Comparison of ENCODE assay signal across 17 mouse cellular contexts in the genomic region with DNA sequence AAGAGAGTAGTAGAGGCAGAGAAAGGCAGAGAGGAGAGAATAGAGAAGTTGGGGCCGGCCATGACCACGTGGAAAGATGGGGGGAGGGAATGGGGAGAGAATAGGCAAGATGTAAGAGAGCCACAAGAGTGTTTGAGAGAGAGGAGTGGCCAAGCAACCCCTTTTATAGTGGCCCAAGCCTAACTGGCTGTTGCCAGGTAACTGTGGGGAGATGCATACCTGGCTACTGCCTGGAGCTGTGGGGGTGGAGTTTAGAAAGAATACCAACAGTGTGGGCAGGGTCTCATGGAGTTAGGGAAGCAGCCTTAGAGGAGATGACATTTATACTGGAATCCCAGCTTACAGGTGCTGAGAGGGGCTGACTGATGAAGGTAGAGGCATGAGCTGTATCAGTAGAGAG. TPM values are rescaled to one million over a fixed set of nuclear protein-coding genes. Genes with fewer than 3 reads are reported as not detected.
"Had no signal": no experiment of that assay in that cellular context is flagged by ENCODE, and none has a peak within 500 bp of the region (broad histone marks: within the 10 kb centered on the region; RNA-seq: fewer than 3 reads in every experiment).

No protein-coding gene starts in this region.

- H3K36me3 ChIP-seq: intestine, embryonic 15.5 days; kidney, embryonic 15.5 days; limb, embryonic 13.5 days; midbrain, embryonic 13.5 days; neural tube, embryonic 12.5 days had no signal

- H3K4me1 ChIP-seq: intestine, embryonic 15.5 days; kidney, embryonic 15.5 days; limb, embryonic 13.5 days; midbrain, embryonic 13.5 days; neural tube, embryonic 12.5 days had no signal

- ATAC-seq: intestine, embryonic 15.5 days; midbrain, embryonic 13.5 days had no signal

- DNase-seq: kidney, adult 2 months; kidney, postnatal 14 days; left cerebral cortex, postnatal 4 days; retina, postnatal 1 day; right cerebral cortex, postnatal 4 days; spleen, adult 18-20 months; thymus, adult 18-20 months; thymus, postnatal 25 days had no signal

- H3K27me3 ChIP-seq: intestine, embryonic 15.5 days; kidney, embryonic 15.5 days; limb, embryonic 13.5 days; midbrain, embryonic 13.5 days; neural tube, embryonic 12.5 days had no signal

- H3K4me2 ChIP-seq: intestine, embryonic 15.5 days; kidney, embryonic 15.5 days; limb, embryonic 13.5 days; midbrain, embryonic 13.5 days; neural tube, embryonic 12.5 days had no signal

- H3K27ac ChIP-seq: intestine, embryonic 15.5 days; kidney, embryonic 15.5 days; limb, embryonic 13.5 days; liver, embryonic 14.5 days; macrophage; midbrain, embryonic 13.5 days; neural tube, embryonic 12.5 days had no signal

- H3K4me3 ChIP-seq: intestine, embryonic 15.5 days; kidney, embryonic 15.5 days; limb, embryonic 13.5 days; megakaryocyte, embryonic 14.5 days; midbrain, embryonic 13.5 days; neural tube, embryonic 12.5 days had no signal

- H3K9ac ChIP-seq: intestine, embryonic 15.5 days; kidney, embryonic 15.5 days; limb, embryonic 13.5 days; liver, embryonic 14.5 days; midbrain, embryonic 13.5 days; neural tube, embryonic 12.5 days had no signal

- H3K9me3 ChIP-seq: intestine, embryonic 15.5 days; kidney, embryonic 15.5 days; limb, embryonic 13.5 days; megakaryocyte, embryonic 14.5 days; midbrain, embryonic 13.5 days; neural tube, embryonic 12.5 days had no signal

RNA-seq across cellular contexts. Expression of a gene that starts 48.2 kb away (rescaled TPM):
- polyA plus RNA-seq: kidney, adult 2 months; liver, adult 2 months; macrophage had no signal
